1 mouse cellular context compared by ENCODE assay signal in genomic region chr1:135062936-135063335, GRCm38 (mm10).
TF ChIP-seq lines count a peak whose summit lies in the region.

No protein-coding gene starts in this region.

TF ChIP-seq in CH12.LX, 34 proteins besides CTCF, POLR2A, EP300 and RAD21 (continued from another document):
- TF ChIP-seq JUN (IDR thresholded peaks at IDR 0.05; ENCODE audit: insufficient read depth, low read depth, low read length) (no peak), KAT2A (IDR thresholded peaks at IDR 0.05; ENCODE audit: insufficient replicate concordance, low read length) (no peak), TCF12 (IDR thresholded peaks at IDR 0.05; ENCODE audit: low read depth, low read length) (no peak)
